ENCODE assay signal across 21 mouse cellular contexts in genomic region chr19:48834342-48834741, GRCm38 (mm10).
DNase-seq lines count a peak whose midpoint lies in the region; ATAC-seq lines count a peak whose summit lies in the region.
"Had no signal": no experiment of that assay in that cellular context is flagged by ENCODE, and none has a peak within 500 bp of the region (broad histone marks: within the 10 kb centered on the region; RNA-seq: fewer than 3 reads in every experiment).

No protein-coding gene starts in this region.

- WGBS in hindbrain, embryonic 13.5 days, result 59% methylated on average over 3 of the region's 3 CpGs
- WGBS in hindbrain, embryonic 10.5 days, result 89% methylated on average over 3 of the region's 3 CpGs
- 75% methylated on average over 3 of the region's 3 CpGs for WGBS in midbrain, embryonic 14.5 days
- 57% methylated on average over 3 of the region's 3 CpGs for WGBS in midbrain, embryonic 16.5 days

- no peak overlapping the region for H3K4me3 ChIP-seq in hindbrain, embryonic 13.5 days
- H3K4me3 ChIP-seq in hindbrain, embryonic 10.5 days, result no peak overlapping the region
- H3K4me3 ChIP-seq in midbrain, embryonic 14.5 days (replicated peaks; ENCODE audit: low read depth, low read length), result no peak overlapping the region
- H3K4me3 ChIP-seq in midbrain, embryonic 16.5 days (ENCODE audit: low read depth, low read length), result no peak overlapping the region
- H3K4me3 ChIP-seq: erythroblast, embryonic 14.5 days; gastrocnemius, adult 2 months; heart, embryonic 10.5 days; liver, embryonic 12.5 days had no signal

- H3K36me3 ChIP-seq in hindbrain, embryonic 13.5 days, result no peaks in the 10 kb centered on the region
- H3K36me3 ChIP-seq in hindbrain, embryonic 10.5 days, result no peaks in the 10 kb centered on the region
- H3K36me3 ChIP-seq in midbrain, embryonic 14.5 days (ENCODE audit: control insufficient read depth, insufficient read depth, low read length), result no peaks in the 10 kb centered on the region
- H3K36me3 ChIP-seq in midbrain, embryonic 16.5 days (ENCODE audit: control insufficient read depth, insufficient read depth, low read length), result no peaks in the 10 kb centered on the region
- H3K36me3 ChIP-seq: heart, embryonic 10.5 days; liver, embryonic 12.5 days had no signal

- peaks cover 2% of the 10 kb centered on the region; the same call in 1 of the 2 replicates for H3K4me1 ChIP-seq in hindbrain, embryonic 13.5 days (replicated peaks)
- H3K4me1 ChIP-seq in hindbrain, embryonic 10.5 days (replicated peaks), result no peaks in the 10 kb centered on the region
- no peaks in the 10 kb centered on the region for H3K4me1 ChIP-seq in midbrain, embryonic 14.5 days (ENCODE audit: control insufficient read depth, insufficient read depth, low read length)
- no peaks in the 10 kb centered on the region for H3K4me1 ChIP-seq in midbrain, embryonic 16.5 days (ENCODE audit: control insufficient read depth, insufficient read depth, low read length)
- H3K4me1 ChIP-seq: heart, embryonic 10.5 days; liver, embryonic 12.5 days had no signal

- no peak overlapping the region for H3K27ac ChIP-seq in hindbrain, embryonic 13.5 days
- no peak overlapping the region for H3K27ac ChIP-seq in hindbrain, embryonic 10.5 days
- no peak overlapping the region for H3K27ac ChIP-seq in midbrain, embryonic 14.5 days (replicated peaks; ENCODE audit: low read depth, low read length)
- H3K27ac ChIP-seq in midbrain, embryonic 16.5 days (ENCODE audit: low read length), result no peak overlapping the region
- H3K27ac ChIP-seq: gastrocnemius, adult 2 months; heart, embryonic 10.5 days; liver, embryonic 12.5 days had no signal

- H3K27me3 ChIP-seq in hindbrain, embryonic 13.5 days, result no peaks in the 10 kb centered on the region
- H3K27me3 ChIP-seq in hindbrain, embryonic 10.5 days (ENCODE audit: insufficient read depth, poor library complexity, severe bottlenecking), result no peaks in the 10 kb centered on the region
- no peaks in the 10 kb centered on the region for H3K27me3 ChIP-seq in midbrain, embryonic 14.5 days (ENCODE audit: control insufficient read depth, insufficient read depth, low read length)
- no peaks in the 10 kb centered on the region for H3K27me3 ChIP-seq in midbrain, embryonic 16.5 days (ENCODE audit: control insufficient read depth, insufficient read depth, low read depth, low read length)
- H3K27me3 ChIP-seq: liver, embryonic 12.5 days had no signal

- ATAC-seq in hindbrain, embryonic 13.5 days (ENCODE audit: low FRiP score), result 0 out of 2 replicates have a peak, but pooled peaks have one; percentile 39
- no peak for ATAC-seq in midbrain, embryonic 14.5 days (ENCODE audit: low FRiP score, low TSS enrichment)
- ATAC-seq in midbrain, embryonic 16.5 days, result no peak
- ATAC-seq: activated CD4-positive, CD25-positive, alpha-beta regulatory T cell, adult 4 months; liver, embryonic 12.5 days had no signal

- no peak overlapping the region for H3K9ac ChIP-seq in hindbrain, embryonic 13.5 days
- H3K9ac ChIP-seq in midbrain, embryonic 14.5 days (replicated peaks; ENCODE audit: low read length), result no peak overlapping the region
- H3K9ac ChIP-seq in midbrain, embryonic 16.5 days (ENCODE audit: low read depth, low read length), result no peak overlapping the region
- H3K9ac ChIP-seq: liver, embryonic 12.5 days had no signal

- peak; percentile 3 to 22 for DNase-seq in cerebellum, postnatal 10 days
- DNase-seq in cerebellum, adult 8-10 months, result no peak
- DNase-seq in hindbrain, embryonic 10.5 days (ENCODE audit: low spot score), result no peak
- peak; percentile 25 for DNase-seq in midbrain, embryonic 14.5 days
- DNase-seq in embryo, embryonic 9.5 days (ENCODE audit: extremely low spot score), result no peak
- DNase-seq in lung, postnatal 25 days (ENCODE audit: low spot score), result no peak
- DNase-seq: adrenal gland, postnatal 10 days; cerebellum, adult 18-20 months; gastrocnemius, adult 2 months; kidney, adult 11 months; lung, adult 2 months; lung, postnatal 36 days; retina, postnatal 1 day; right cerebral cortex, postnatal 4 days; thymus, postnatal 25 days had no signal

- no peak overlapping the region for H3K4me2 ChIP-seq in hindbrain, embryonic 13.5 days
- H3K4me2 ChIP-seq in midbrain, embryonic 14.5 days (ENCODE audit: low read length), result no peak overlapping the region
- no peak overlapping the region for H3K4me2 ChIP-seq in midbrain, embryonic 16.5 days (ENCODE audit: low read length)
- H3K4me2 ChIP-seq: liver, embryonic 12.5 days had no signal

- no peaks in the 10 kb centered on the region for H3K9me3 ChIP-seq in hindbrain, embryonic 13.5 days
- H3K9me3 ChIP-seq in hindbrain, embryonic 10.5 days, result no peaks in the 10 kb centered on the region
- H3K9me3 ChIP-seq in midbrain, embryonic 14.5 days (ENCODE audit: control insufficient read depth, low read length), result no peaks in the 10 kb centered on the region
- H3K9me3 ChIP-seq in midbrain, embryonic 16.5 days (replicated peaks; ENCODE audit: control insufficient read depth, low read length, poor library complexity, severe bottlenecking), result no peaks in the 10 kb centered on the region
- H3K9me3 ChIP-seq: heart, embryonic 10.5 days had no signal

Comparison
In these comparisons a context has a peak if more than half of its experiments do, and no peak if none do; other contexts are left out.
1. DNase-seq: peak in cerebellum, postnatal 10 days (2 of 2) and midbrain, embryonic 14.5 days (single experiment); none in cerebellum, adult 8-10 months (single experiment), hindbrain, embryonic 10.5 days (single experiment), embryo, embryonic 9.5 days (single experiment) and lung, postnatal 25 days (single experiment).